Mouse (Mus musculus): ENCODE measurements around the gene Myh7b. TPM values are rescaled to one million over a fixed set of nuclear protein-coding genes. Genes with fewer than 3 reads are reported as not detected.
A peak's percentile ranks its signal among the peaks of the same experiment; 100 is the strongest.

Myh7b gene
- total and polyA plus RNA-seq, 2 experiments from 2014 or later, result 3.1 to 3.4 TPM

DNA sequence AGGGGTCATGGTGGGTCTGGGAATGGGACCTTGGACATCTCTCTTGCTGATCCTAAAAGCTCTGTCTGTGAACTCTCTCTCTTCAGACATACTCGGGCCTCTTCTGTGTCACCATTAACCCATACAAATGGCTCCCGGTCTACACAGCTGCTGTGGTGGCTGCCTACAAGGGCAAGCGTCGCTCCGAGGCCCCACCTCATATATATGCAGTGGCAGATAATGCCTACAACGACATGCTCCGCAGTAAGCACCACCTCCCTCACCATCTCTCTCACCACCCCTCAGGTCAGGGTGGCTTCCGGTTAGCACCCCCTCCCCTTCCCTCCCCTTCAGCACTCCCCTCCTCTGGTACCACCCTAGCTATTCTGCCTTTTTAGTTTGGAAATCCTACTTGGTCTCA is 2.9 kb downstream of the Myh7b start:
- Histone ChIP-seq H3K9ac (replicated peaks; ENCODE audit: low read length) (0 out of 2 replicates have a peak overlapping the region, but pooled peaks have one; percentile 21), H3K27me3 (ENCODE audit: insufficient read depth, low read length) (no peaks in the 10 kb centered on the region), H3K4me2 (ENCODE audit: low read depth, low read length) (peak overlapping the region; percentile 52), H3K27ac (no peak overlapping the region), H3K4me3 (ENCODE audit: low read length) (no peak overlapping the region), H3K4me1 (ENCODE audit: insufficient read depth, low read length) (peaks cover 8% of the 10 kb centered on the region), H3K36me3 (ENCODE audit: insufficient read depth, low read length) (no peaks in the 10 kb centered on the region), H3K9me3 (ENCODE audit: low read length) (no peaks in the 10 kb centered on the region)
- TF ChIP-seq CTCF (IDR thresholded peaks at IDR 0.05; ENCODE audit: low read depth), result no peak
- DNase-seq (ENCODE audit: low spot score), result no peak
- no peak; the same call in 1 of the 2 replicates for ATAC-seq
- 74% methylated on average over 8 of the region's 8 CpGs for WGBS

DNA sequence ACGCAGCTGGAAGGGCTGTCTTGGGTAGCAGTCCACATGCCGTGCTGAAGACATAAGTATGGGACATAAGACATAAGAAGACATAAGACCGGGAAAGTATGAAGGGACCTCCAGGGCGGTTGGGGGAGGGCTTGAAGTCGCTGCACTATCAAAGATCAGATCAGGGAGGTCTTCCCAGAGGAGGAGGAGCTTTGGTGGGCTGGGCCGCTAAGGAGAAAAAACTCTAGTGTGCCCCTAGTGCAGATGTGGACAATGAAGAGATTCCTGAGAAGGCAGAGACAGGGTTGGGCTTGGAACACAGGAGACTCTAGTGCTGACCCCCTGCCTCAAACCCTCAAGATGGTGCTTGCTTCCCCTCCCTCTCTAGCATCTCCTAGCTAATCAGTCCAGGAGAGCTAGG is 6.0 kb downstream of the Myh7b start:
- no peak for TF ChIP-seq CTCF (IDR thresholded peaks at IDR 0.05; ENCODE audit: low read depth)
- H3K9me3 ChIP-seq (ENCODE audit: low read length), result no peaks in the 10 kb centered on the region
- H3K4me2 ChIP-seq (ENCODE audit: low read depth, low read length), result no peak overlapping the region
- H3K4me3 ChIP-seq (ENCODE audit: low read length), result no peak overlapping the region
- H3K27me3 ChIP-seq (ENCODE audit: insufficient read depth, low read length), result no peaks in the 10 kb centered on the region
- DNase-seq (ENCODE audit: low spot score) (no peak), ATAC-seq (no peak)
- 61% methylated on average over 6 of the region's 6 CpGs for WGBS
- peaks cover 8% of the 10 kb centered on the region for H3K4me1 ChIP-seq (ENCODE audit: insufficient read depth, low read length)
- no peak overlapping the region for H3K9ac ChIP-seq (replicated peaks; ENCODE audit: low read length)
- H3K36me3 ChIP-seq (ENCODE audit: insufficient read depth, low read length), result no peaks in the 10 kb centered on the region
- no peak overlapping the region for H3K27ac ChIP-seq

DNA sequence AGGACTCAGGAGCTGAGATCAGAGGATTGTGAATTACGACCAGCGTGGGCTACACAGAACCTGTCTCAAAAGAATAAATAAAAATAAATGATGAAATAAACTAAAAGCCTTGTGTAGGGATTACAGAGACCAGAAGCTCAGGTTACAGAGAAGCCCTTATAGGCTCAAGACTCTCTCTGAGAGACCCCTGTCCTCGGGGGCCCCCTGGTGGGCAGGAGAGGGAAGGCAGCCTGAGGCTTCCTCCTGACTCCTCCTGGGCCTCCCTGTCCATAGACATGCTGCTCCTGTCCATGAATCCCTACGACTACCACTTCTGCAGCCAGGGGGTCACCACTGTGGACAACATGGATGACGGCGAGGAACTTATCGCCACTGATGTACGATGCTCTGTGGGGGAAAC is 8.8 kb downstream of the Myh7b start:
- Histone ChIP-seq H3K27me3 (ENCODE audit: insufficient read depth, low read length) (no peaks in the 10 kb centered on the region), H3K9ac (replicated peaks; ENCODE audit: low read length) (no peak overlapping the region), H3K36me3 (ENCODE audit: insufficient read depth, low read length) (no peaks in the 10 kb centered on the region), H3K4me2 (ENCODE audit: low read depth, low read length) (no peak overlapping the region), H3K9me3 (ENCODE audit: low read length) (no peaks in the 10 kb centered on the region), H3K27ac (no peak overlapping the region), H3K4me1 (ENCODE audit: insufficient read depth, low read length) (no peaks in the 10 kb centered on the region), H3K4me3 (ENCODE audit: low read length) (no peak overlapping the region)
- WGBS, result 27% methylated on average over 8 of the region's 8 CpGs
- TF ChIP-seq CTCF (IDR thresholded peaks at IDR 0.05; ENCODE audit: low read depth), result peak; percentile 88
- DNase-seq (ENCODE audit: low spot score) (peak; percentile 75), ATAC-seq (0 out of 2 replicates have a peak, but pooled peaks have one; percentile 53)

DNA sequence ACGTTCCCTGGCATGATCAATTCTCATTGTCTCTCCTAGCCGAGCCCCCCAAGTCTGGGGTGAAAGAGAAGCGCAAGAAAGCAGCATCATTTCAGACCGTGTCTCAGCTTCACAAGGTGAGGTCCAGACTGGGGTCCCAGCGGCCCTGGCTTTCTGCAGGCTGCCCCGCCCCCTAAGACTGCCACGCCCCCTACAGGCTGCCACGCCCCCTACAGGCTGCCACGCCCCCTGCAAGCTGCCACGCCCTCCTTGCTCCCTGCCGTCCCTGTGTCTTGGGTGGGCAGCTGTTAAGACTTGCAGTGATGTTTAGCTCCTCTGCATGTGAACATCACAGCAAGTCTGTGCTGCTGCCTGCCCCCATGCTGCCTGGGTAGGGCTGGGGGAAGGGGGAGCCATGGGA is 11.6 kb downstream of the Myh7b start:
- Histone ChIP-seq H3K9ac (replicated peaks; ENCODE audit: low read length) (no peak overlapping the region), H3K36me3 (ENCODE audit: insufficient read depth, low read length) (no peaks in the 10 kb centered on the region), H3K27me3 (ENCODE audit: insufficient read depth, low read length) (no peaks in the 10 kb centered on the region), H3K27ac (no peak overlapping the region), H3K4me3 (ENCODE audit: low read length) (no peak overlapping the region), H3K4me1 (ENCODE audit: insufficient read depth, low read length) (no peaks in the 10 kb centered on the region), H3K4me2 (ENCODE audit: low read depth, low read length) (no peak overlapping the region), H3K9me3 (ENCODE audit: low read length) (no peaks in the 10 kb centered on the region)
- no peak for TF ChIP-seq CTCF (IDR thresholded peaks at IDR 0.05; ENCODE audit: low read depth)
- DNase-seq (ENCODE audit: low spot score), result no peak
- WGBS, result 30% methylated on average over 11 of the region's 11 CpGs
- no peak for ATAC-seq

DNA sequence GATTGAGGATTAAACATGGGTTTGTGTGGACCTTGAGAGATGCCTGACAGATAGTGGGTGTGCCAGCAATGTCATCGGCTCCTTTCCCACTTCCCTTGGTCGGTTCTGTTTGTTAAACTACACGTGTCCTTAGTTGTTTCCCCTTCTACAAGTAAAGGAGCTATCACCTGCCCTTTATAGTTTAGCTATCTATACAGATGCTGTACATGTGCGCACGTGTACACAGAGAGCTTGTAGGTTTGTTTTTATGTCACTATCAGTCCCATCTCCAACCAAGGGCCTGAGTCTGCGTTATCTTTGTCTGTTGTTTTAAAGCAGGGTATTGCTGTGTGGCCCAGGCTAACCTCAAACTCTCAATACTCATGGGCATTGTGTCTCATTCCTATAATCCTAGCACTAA is 13.0 kb downstream of the Myh7b start:
- no peak overlapping the region for H3K4me2 ChIP-seq (ENCODE audit: low read depth, low read length)
- H3K9me3 ChIP-seq (ENCODE audit: low read length), result no peaks in the 10 kb centered on the region
- H3K27ac ChIP-seq, result no peak overlapping the region
- H3K9ac ChIP-seq (replicated peaks; ENCODE audit: low read length), result no peak overlapping the region
- no peaks in the 10 kb centered on the region for H3K4me1 ChIP-seq (ENCODE audit: insufficient read depth, low read length)
- H3K27me3 ChIP-seq (ENCODE audit: insufficient read depth, low read length), result no peaks in the 10 kb centered on the region
- no peaks in the 10 kb centered on the region for H3K36me3 ChIP-seq (ENCODE audit: insufficient read depth, low read length)
- 89% methylated on average over 6 of the region's 6 CpGs for WGBS
- no peak overlapping the region for H3K4me3 ChIP-seq (ENCODE audit: low read length)
- ATAC-seq, result no peak
- TF ChIP-seq CTCF (IDR thresholded peaks at IDR 0.05; ENCODE audit: low read depth), result no peak
- no peak for DNase-seq (ENCODE audit: low spot score)

DNA sequence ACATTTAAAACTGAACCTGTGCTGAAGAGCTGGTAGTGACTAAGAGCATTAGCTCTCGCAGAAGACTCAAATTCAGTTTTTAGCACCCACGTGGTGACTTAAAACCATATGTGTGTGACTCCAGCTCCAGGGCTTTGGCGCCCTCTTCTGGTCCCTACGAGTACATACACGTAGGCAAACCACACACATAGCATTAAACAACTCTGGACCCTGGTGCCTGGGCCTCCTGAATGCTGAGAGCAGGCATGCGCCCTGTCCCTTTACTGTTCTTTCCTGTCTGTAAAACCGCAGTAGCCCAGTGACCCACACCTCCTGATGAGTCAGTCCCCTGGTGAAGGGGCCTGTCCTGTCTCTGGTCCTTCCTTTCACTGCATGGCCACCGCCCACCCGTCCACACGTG is 13.7 kb downstream of the Myh7b start:
- no peak overlapping the region for H3K4me2 ChIP-seq (ENCODE audit: low read depth, low read length)
- ATAC-seq, result no peak
- no peaks in the 10 kb centered on the region for H3K36me3 ChIP-seq (ENCODE audit: insufficient read depth, low read length)
- peak; percentile 82 for DNase-seq (ENCODE audit: low spot score)
- no peaks in the 10 kb centered on the region for H3K9me3 ChIP-seq (ENCODE audit: low read length)
- H3K4me1 ChIP-seq (ENCODE audit: insufficient read depth, low read length), result no peaks in the 10 kb centered on the region
- no peaks in the 10 kb centered on the region for H3K27me3 ChIP-seq (ENCODE audit: insufficient read depth, low read length)
- H3K27ac ChIP-seq, result no peak overlapping the region
- 36% methylated on average over 10 of the region's 10 CpGs for whole genome bisulfite sequencing
- TF ChIP-seq CTCF (IDR thresholded peaks at IDR 0.05; ENCODE audit: low read depth), result peak; percentile 87
- no peak overlapping the region for H3K9ac ChIP-seq (replicated peaks; ENCODE audit: low read length)
- H3K4me3 ChIP-seq (ENCODE audit: low read length), result no peak overlapping the region

DNA sequence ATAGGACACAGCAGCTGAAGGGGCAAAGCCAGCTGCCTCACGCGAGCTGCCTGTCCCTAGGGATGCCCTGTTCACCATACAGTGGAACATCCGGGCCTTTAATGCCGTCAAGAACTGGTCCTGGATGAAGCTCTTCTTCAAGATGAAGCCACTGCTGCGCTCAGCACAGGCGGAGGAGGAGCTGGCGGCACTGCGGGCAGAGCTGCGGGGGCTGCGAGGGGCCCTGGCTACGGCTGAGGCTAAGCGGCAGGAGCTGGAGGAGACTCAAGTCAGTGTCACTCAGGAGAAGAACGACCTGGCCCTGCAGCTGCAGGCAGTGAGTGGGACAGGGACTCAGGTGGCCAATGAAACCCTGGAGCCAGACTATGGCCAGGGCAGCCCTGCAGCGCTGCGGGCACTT is 15.3 kb downstream of the Myh7b start:
- H3K36me3 ChIP-seq (ENCODE audit: insufficient read depth, low read length), result no peaks in the 10 kb centered on the region
- no peak for TF ChIP-seq CTCF (IDR thresholded peaks at IDR 0.05; ENCODE audit: low read depth)
- no peaks in the 10 kb centered on the region for H3K4me1 ChIP-seq (ENCODE audit: insufficient read depth, low read length)
- no peak overlapping the region for H3K4me3 ChIP-seq (ENCODE audit: low read length)
- no peaks in the 10 kb centered on the region for H3K9me3 ChIP-seq (ENCODE audit: low read length)
- H3K9ac ChIP-seq (replicated peaks; ENCODE audit: low read length), result no peak overlapping the region
- no peaks in the 10 kb centered on the region for H3K27me3 ChIP-seq (ENCODE audit: insufficient read depth, low read length)
- H3K4me2 ChIP-seq (ENCODE audit: low read depth, low read length), result no peak overlapping the region
- no peak overlapping the region for H3K27ac ChIP-seq
- DNase-seq (ENCODE audit: low spot score), result no peak
- 42% methylated on average over 15 of the region's 15 CpGs for WGBS
- ATAC-seq, result no peak
